Mouse (Mus musculus) 3T3-L1 (cell line): ENCODE data around the gene Ttll5.
A peak's percentile ranks its signal among the peaks of the same experiment; 100 is the strongest.

ENCODE experiments used
- DNase-seq: peaks from one replicate; pipeline ENCODE4 v3.0.0-alpha.2; 2015; ENCODE audit warnings: low read depth, low spot score

The Ttll5 gene

DNA sequence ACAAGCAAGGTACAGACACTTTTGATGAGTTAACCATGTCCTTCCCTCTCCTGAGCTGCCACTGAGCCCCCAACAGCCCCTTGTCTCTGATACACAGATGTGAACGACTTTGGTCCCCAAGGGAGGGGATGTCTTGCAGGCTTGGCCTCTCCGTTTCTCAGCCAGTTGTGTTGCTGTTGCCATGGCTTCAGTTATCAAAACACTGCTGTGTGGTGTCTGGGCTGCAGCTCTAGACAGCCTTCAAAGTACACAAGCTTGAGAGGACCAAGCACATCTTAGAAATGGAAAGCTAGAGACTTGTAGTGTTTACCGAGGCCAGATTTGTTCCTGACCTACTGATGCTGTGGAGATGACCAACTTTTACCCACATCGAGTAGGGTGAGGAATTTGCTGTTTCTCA lies 102.4 kb downstream of the Ttll5 start:
- DNase-seq: no peak

DNA sequence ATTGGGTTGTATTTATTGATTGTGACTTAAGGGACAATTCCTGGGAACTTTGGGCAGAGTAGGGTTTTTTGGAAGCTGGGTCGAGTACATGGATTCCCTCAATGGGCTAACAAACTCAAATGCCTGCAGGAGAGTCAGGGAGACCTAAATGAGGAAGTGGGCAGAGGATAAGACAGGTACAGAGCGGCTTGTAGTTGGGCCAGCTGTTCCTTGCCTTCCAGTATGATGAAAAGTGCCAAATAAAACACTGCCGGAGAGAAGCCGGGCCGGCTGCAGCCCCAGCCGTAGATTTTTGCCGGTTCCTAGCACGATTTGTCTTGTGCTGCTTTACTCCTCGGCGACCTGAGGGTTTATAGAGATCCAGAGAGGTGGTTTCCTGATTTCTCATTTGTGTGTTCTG lies 104.1 kb downstream of the Ttll5 start:
- no peak for DNase-seq

DNA sequence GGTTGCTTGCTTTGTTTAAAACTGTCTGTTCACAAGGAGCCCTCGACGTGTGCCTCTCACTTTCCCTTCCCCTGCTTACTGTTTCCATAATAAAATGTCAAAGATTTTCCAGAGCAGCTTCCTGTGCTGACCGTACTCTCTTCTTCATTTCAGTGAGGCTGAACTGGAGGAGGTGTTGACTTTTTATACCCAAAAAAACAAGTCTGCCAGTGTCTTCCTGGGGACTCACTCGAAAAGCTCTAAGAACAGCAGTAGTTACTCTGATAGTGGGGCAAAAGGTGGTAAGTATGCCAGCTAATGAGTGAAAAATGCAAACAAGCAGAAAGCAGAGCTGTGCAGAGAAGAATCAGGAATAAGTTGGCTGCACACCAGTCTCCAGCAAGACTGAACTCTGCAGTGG lies 105.3 kb downstream of the Ttll5 start:
- no peak for DNase-seq

DNA sequence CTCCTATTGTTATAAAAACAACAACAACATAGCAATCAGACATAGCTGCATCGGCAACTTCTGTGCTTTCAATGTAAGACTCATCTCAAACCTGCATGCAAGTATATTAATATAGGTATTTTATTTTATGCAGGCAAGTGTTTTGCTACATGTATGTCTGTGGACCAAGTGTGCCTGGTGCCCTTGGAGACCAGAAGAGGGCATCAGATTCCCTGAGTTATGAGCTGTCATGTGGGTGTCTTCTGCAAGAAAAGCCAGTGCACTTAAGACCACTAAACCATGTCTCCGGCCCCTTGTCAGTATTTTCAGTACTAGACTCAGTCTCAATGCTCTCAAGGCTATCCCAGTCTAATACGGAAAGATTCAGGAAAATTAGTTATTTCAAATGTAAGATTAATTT lies 106.3 kb downstream of the Ttll5 start:
- DNase-seq: peak; percentile 13

DNA sequence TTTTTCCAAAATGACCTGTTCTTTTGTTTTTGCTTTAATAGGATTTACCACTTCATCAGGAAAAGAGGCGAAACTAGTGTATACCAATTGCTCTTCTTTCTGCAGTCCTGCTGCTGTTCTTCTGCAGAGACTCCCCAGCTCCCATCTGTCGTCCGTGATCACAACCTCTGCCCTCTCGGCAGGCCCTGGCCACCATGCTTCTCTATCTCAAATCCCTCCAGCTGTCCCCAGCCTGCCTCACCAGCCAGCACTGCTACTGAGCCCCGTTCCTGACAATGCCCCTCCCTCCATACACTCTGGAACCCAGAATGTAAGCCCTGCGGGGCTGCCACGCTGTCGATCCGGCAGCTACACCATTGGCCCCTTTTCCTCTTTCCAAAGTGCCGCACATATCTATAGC lies 108.8 kb downstream of the Ttll5 start:
- DNase-seq: no peak

DNA sequence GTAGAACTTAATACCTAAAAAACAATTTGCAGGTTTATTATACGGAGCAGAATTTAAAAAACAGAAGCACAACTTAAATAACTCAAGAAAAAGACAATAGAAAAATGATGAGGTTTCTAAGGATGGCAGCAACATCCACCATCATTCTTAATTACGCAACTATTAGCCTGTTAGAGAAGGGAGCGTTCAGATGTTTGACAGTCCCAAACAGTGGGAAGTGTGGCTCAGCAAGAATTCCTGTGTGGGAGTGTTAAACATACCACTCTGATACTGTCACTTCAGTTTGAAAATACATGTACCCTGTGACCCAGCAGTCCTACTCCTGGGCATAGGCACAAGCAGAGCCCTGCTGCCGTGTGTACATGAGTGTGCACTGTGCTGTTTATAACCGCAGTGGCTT lies 112.9 kb downstream of the Ttll5 start:
- peak; percentile 74 for DNase-seq

DNA sequence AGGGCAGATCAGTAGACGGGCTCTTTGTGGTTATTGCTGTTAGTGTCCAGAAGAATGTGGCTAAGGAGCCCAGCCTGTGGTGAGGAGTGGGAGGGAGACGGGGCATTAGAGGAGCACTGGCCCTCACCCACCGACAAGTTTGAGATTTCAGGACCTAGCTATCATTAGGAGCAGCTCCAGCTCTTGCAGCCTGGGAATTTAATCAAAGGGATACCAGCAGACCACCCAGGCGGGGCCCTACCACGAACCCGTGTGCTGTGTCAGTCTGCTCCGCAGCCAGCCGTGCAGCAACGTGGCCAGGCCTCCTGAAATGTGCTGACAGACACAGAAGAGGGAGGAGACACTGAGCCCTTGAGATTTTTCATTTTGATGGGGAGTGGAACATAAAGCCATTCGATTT lies 119.0 kb downstream of the Ttll5 start:
- DNase-seq: no peak

DNA sequence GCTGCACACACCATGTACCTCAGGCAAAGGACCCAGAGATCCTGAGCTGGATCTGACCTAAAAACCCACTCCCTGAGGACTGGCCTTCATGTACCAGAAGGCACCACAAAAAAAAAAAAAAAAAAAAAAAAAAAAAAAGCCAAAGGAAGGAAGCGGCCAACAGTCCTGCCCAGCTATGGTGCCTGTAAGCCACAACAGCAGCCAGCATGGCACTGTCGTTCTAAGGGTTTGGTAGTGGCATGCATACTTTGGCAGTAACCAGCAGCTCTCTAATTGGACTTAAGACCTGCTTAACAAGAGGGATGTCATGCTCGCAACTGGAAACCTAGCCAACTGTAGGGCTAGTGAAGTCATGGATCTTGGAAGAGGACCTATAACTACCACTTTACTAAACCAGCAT lies 120.0 kb downstream of the Ttll5 start:
- DNase-seq: no peak

DNA sequence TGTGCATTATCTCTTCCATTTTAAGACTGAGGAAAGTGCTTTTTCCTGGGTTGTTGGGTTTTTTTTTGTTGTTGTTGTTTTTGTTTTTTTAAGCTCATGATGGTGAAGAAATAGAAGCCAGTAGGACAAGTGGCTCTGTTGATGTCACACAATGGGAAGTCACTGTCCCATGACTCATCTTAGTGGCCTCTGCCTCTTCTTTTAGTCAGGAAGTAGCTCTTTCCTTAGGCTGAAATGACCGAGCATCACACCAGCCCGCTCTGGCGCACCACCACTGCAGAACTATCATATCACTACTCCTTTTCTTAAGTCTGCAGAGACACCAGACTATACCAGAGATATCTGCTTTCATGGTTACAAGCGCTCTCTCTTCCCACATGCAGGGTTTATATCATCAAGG lies 122.7 kb downstream of the Ttll5 start:
- no peak for DNase-seq

DNA sequence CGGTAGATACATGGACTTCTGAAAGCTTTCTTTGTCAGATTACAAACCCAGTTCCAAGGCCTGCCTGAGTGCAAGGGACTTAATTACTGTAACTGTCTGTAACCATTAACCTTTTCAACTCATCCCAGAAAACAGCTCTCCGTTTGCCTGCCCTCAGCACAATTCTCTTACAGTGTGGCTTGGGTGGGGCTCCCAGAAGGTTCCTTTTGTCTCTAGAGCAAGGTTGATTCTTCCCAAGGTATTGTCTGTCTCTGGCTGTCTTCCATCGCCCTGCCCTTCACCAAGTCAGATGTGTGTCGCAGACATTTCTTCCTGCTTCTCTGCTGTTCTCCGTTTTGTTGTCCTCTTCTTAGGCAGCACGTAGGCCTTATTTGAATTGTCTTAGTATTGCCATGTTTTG lies 125.2 kb downstream of the Ttll5 start:
- no peak for DNase-seq

DNA sequence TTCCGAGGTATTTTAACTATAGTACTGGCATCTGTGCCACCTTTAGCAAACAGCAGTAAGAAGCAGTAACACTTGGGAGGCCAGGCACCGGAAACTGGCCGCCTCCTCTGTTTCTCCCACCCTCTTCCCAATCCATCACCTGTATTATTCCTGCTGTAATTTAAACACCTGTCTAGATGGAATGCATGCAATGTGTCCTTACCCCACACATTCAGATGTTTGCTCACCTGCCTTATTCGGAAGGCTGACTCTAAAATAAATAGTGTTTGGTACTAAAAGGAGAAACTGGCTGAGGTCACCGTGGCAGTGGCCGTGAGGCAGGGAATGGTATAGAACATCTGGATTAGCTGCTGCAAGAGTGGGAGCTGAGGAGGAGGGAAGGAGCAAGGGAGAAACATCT lies 125.9 kb downstream of the Ttll5 start:
- DNase-seq: no peak

DNA sequence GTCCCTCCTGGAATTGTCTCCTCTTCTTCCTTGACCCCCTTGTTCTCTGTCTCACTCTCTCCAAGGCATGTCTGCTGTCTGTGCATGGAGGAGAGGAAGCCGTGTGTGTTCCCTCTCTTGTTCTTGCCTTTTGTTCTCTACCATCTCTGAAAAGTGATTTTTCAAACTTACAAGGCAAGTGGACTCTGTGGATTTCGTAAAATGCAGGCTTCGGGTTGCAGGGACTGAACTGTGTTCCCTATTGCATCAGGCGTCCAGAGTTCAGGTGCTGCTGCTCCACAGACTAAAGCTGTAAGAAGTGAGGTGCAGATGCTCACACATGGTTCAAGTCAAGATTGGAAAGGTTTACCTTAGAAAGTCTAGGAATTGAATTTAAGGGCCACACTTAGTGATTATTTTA lies 126.6 kb downstream of the Ttll5 start:
- no peak for DNase-seq

DNA sequence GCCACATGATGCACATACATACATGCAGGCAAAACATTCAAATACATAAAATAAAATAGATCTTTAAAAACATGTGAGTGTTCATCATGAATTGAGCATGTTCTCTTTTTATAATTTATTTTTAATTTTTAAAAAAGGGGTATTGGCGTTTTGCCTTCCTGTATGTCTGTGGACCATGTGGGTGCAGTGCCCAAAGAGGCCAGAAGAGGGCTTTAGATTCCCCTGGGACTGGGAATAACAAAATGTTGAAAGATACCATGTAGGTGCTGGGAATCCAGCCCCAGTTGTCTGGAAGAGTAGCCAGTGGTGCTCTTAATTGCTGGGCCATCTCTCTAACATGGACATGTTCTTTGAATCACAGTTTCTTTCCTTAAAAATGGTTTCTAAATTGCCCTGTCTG lies 127.4 kb downstream of the Ttll5 start:
- peak; percentile 39 for DNase-seq

DNA sequence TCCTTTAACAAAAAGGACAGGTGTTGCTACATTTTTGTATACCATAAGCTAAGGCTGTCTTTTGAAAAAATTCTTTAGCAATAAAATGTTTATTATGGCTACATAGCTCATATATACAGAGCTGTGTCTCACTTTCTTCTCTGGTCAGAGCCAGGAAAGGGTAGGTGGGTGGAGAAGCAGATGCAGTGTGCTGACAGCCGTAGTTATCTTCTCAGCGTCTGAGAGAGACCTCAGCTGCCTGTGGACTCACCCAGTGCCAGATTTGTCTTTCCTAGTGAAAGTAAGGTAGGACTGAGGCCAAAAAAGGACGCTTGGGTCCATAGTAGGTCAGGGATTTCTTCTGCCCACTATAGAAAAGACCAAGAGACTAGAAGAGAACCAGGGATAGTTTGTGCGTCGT lies 127.9 kb downstream of the Ttll5 start:
- no peak for DNase-seq

DNA sequence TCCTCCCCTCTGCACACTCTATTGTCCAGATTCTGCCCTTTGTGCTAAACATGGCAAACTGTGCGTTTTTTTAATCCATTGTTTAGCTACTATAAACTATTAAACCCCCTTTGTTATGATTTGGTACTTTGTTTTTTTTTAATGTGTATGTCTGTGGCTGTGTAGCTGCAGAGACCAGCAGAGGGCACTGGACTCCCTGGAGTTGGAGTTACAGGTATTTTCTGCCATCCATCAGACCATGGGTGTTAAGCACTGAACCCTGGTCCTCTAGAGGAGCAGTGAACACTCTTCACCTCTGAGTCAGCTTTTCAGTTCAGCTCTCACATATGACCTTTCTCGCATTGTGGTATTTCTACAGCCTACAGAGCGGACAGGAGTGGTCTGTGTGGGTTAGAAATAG lies 129.7 kb downstream of the Ttll5 start:
- peak; percentile 63 for DNase-seq

DNA sequence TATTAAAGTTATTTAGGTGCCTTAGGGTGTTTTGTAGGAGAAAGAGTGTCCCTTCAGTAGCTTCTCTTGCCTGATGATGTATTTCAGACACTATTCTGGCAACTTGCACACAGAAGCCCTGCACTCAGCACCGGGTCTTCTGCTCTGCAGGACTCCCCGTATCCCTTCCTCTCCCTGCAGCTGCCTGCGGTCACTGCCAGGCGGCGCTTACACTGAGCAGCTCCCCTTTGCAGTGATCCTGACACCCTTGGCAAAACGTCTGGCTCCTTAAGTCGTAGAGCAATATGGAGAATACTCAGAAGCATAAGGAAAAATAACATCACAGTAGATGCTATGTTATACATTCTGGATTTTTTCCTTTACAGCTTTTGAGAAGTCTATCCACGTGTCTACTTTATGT lies 130.6 kb downstream of the Ttll5 start:
- no peak for DNase-seq

DNA sequence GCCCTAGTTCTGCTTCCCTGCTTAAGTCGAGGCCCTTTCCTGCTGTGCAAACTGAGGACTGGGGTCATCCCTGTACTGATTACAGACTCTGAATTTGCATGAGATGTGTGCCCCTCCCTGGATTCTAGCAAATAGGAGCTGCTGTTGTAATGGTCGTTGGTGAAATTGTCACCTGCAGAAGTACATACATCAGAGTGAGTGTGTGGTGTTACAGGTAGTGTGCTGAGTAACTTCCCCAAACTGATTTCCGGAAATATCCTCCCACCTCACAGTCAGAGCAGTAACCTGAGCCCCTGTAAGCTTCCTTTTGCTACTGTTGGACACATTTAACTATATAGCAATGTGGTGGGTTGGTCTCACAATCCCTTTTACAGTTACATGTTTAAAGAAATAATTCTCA lies 131.2 kb downstream of the Ttll5 start:
- no peak for DNase-seq

DNA sequence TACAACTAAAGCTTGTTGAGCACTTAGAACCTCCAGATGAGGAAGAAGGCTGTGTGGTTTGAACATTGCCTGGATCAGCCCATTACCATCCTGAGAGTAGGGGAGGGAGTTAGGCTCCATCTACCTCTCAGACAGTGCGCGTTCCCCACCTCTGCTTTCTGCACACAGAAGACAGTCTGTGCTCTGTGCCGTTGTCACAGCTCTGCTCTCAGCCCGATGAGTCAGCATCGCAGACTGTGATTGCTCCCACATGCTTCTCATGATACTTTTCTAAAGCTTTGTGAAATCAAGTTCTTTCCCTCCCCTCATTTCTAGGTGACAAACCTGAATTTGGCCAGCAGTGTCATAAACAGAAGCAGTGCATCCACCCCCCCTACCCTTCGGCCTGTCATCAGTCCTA lies 131.8 kb downstream of the Ttll5 start:
- peak; percentile 71 for DNase-seq

DNA sequence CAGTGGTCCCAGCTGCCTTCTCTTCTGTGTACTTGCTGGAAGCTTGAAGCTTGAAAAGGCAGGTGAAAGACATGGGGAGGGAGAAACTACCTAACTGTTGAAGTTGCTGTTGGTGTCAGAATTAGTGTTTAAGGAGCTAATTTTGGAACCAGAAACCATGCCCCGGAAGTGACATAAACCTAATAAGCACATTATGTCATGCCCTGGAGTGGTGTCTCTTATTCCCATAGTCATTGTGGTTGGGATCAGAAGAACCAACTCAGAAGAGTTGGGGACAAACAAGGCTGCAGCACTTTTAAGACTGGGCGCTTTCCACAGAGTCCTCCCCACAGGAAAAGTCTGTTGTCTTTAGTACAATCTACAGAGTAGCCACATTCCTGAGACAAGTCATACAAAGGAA lies 134.0 kb downstream of the Ttll5 start:
- no peak for DNase-seq

DNA sequence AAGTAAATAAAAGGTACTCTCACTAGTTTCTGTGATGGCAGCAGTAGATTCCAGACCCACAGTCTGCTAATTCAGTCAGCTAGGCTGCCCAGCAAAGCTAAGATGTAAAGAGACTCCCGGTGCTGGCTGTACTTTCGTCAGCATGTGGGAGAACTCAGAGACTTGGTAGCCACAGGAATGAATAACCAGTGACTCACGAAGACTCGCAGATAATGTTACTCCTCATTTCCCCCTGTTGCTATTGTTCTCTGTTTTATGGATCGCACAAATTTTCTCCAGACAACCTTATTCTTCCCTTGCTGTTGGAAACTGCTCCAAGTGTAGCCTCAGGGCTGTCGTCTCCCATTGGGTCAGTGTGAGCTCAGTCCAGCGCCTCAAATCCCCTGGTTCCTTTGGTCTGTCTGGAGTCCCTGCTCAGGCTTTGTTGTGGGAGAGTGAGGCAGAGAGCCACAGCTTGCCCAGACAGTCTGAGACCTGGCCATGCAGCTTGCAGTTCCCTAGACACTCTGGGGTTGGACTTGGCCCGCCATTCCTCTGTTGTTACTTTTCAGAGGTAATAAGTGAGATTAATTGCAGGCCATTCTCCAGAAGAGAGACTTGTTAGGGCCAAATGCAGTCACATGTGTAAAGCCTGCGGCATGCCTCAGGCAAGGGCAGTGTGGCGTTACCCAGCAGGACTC lies 135.5 kb downstream of the Ttll5 start:
- DNase-seq: peak; percentile 98

DNA sequence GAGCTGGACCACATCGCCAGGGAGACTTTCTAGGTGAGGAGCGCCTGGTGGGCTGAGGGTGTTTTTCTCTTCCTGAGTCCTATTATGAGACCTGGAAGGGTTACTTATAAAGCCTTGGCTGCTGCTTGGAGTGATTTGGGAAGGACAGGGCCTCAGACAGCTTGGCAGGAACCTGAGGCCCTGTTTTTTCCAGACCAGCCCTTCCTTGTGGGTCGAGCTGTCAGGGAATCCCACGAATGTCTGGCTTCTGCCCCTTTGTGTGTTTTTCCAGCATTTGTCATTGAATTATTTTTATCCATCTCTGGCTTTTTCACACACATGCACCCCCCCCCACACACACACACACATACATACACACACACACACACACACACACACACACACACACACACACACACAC lies 136.2 kb downstream of the Ttll5 start:
- DNase-seq: peak; percentile 47

DNA sequence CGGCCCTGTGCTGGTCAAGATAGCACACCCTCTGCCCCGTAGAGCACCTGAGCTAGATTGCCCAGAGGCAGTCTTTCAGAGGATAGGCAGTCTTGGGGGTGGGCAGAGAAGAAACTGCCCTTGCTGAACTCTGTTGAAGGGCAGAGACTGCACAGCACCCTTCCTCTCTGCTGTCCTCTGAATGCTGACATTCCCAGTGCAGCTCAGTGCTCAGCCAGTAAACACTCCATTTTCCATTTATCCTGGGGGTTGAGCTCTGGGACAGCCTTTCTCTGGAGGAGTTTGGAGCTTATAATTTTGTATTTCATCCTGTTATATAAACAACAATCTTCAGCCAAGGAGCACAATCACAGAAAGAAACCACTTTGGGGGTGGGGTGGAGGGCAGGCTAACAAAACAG lies 138.7 kb downstream of the Ttll5 start:
- DNase-seq: no peak

DNA sequence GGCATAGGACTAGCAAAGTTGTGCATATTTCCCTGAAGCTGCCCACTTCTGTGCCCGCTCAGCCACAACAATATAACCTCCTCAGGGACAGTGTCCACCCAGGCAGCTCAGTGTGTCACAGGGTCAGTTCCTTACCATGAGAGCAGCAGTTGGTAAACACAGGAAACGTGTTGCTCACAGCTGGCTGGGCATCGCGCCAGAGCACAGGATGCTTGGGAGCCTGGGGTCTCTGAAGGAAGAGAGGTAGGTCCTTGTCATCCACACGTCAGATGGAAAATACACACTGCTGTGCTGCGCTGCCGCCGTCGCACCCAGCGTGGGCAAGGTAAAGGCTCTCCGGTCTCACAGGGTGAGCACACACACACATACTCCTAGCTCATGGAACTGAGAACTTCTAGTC lies 139.2 kb downstream of the Ttll5 start:
- no peak for DNase-seq

DNA sequence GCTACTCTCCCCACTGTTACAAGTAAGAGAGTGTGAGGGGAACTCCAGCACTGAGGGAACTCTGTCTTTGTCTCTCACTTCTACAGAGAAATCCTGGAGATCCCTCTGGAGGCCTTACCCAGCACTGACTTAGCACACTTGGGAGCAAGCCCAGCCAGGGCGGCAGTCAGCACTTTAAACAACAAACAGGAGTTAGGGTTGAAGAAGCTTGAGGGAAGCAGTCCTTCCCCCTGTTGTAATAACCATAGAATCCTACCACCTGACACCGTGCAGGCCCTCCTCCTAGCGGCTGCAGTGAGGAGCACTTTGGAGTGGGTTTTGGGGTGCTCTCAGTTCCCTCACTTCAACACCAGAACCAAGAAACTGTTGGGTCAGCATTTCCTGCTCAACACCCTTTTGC lies 140.0 kb downstream of the Ttll5 start:
- peak; percentile 30 for DNase-seq
